Mouse (Mus musculus) right cerebral cortex, postnatal 14 days (tissue): ENCODE data around the gene Mri1.
A peak's percentile ranks its signal among the peaks of the same experiment; 100 is the strongest.

Source experiments
- DNase-seq: peaks from one replicate; pipeline ENCODE4 v3.0.0; 2022

Gene Mri1

DNA sequence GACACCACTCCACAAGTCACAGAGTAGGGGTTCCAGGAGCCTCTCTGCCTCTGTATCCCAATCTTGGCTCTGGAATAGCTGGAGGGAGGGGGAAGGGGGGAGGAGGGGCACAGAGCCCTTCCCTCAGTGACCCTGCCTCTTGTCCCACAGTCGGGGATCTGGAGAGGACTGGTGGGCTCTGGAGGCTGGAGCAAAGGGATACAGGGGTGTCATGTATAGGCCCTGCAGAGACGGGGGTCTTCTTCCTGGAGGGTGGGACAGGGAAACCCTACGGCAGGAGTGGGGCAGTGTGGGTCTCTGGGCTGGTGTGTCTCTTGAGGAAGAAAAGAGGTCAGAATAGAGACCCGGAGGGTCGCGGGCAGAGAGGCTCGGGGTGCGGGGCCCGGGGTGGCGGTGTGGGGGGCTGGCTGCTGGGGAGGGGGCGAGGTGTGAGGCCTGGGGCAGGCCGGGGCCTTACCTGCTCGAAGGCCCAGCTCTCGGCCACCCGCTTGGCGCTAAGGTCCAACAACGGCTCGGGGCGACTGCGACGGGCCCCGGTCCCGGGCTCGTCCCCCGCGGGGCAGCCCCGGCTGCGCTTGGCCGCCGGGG lies 20.6 kb downstream of the Mri1 start:
- no peak for DNase-seq

DNA sequence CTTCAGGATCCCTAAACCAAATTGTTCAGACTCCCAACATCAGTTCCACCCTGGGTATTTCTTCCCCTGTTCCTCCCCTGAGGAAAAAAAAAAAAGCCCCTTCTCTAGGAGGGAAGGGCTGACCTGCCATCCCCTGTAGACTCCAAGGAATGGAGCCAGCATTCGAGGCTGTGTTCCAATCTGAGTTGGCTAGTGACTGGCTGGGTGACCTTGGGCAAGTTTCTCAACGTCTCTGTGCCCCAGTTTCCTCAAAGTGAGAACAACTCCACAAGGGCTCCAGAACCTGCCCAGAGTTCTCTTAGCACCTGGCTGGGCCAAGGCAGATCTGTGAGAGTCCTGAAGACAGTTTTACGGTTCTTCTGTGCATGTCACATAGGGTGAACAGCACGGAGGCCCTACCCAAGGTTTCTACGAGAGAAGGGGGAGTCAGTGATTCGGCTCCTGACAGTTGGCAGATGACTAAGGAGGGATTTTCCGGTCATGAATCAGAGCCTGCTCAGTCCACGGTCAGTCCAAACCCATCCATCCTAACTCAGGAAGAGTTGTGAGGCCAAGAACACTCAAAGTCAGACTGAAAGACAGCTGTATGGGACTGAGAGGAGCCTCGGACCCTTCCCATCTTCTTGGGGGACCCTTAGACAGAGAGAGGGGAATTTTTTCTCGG lies 21.2 kb downstream of the Mri1 start:
- DNase-seq, result no peak

DNA sequence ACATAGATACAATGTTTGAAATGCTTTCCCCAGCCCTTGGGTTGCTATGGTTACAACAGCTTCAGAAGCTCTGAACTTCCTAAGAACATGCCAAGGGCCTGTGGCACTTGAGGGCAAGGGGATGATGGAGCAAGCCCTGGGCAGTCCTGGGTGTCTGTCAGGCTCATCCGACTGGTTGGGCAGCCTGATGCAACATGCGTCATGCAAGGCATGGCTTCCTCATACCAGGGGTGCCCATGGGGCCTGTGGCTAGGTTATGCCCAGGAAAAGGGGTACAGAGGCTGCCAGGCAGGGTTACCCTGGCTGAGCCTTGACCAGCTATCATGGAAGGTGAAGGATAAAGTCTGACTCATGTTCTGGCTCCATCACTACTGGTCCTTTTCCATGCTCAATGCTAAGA lies 24.1 kb downstream of the Mri1 start:
- DNase-seq, result no peak

DNA sequence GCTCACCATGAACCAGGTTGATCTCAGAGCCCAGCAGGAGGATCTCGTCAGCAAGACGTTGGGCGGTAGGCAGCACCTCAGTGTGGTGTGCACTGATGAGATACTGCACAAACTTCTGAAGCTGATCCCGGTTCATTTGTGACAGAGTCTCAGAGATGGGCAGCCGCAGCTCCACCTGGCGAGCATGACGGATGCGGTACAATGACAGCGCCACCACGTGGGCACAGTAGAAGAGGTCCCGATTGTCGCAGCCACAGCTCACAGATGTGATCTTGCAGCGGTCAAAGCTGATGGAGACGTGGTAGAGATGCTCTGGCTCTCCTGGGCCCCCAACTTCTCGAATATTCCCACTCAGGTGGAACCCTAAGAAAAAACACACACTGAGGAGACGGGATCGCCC lies 26.4 kb downstream of the Mri1 start:
- DNase-seq, result no peak

DNA sequence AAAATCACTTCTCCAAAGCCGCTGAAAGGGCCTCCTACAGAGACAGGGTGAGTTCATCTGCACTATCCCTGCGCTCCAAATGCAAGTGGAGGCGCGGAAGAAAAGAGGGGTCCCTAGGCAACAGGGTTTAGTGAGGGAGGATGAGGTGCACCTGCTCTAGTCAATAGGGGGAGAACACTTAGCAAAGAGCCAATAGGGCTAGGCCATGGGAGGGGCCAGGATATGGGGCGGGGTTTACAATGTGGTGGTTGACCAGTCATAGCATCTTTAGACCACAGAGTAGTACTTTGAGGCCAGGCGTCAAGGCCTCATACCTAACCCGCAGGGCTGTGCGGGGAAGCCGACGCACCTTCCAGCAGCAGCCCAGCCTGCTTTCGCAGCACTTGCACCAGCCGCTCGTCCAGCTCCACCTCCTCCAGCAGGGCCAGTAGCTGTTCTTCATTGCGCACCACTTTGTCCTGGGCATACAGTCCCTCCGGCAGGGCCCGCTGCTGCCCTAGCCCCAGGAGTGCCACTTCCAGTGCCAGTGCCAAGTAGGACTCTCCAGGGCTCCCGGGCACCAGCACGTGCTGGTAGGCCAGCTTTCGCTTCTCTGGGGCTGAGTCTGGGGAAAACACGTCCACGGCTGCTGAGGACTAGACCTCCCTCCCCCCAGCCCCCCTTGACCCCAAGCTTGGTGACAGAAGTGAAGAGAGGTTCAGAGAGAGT lies 33.6 kb downstream of the Mri1 start:
- no peak for DNase-seq

DNA sequence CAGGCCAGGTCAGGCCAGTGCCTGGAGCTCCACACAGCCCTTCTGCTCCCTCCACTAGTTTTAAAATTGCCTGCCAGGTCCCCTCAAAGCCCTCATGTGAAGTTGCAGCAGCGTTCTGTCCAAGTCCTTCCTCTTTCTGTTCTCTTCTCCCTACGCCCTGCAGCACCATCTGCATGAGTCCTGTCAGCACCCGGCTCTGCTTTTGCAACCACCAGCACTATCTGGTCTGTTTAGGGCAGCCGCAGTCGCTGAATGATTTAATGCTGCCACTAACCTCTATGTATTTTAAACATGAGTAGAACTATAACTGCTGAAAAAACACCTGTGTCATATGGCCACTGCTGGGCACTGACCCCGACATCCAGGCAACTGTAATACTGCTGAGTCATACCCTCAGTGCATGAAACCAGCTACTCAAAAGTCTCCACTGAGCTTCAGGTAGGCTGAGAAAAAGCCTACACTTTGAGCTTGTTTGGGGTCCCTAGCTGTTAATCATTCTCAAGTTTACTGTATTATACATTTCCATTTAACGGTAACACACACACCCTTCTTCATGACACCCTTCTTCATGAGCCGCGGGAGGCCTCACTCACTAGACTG lies 34.5 kb downstream of the Mri1 start:
- DNase-seq, result no peak

DNA sequence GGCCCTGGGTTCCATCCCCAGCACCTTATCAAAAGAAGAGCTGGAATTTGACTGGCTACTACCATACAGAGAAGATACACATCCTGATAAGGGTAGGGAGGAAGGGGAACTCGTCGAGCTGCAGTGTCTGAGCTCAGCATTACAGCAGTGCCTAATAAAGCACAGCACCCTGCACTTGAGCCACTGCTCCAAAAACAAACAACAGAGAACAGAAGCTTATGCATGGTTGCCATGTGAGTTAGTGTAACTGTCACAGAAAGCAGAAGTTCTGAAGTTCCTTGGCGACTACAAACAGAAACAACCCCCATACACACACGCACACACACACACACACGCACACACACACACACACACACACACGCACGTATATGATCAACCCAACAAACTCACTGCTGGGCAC lies 37.0 kb downstream of the Mri1 start:
- no peak for DNase-seq

DNA sequence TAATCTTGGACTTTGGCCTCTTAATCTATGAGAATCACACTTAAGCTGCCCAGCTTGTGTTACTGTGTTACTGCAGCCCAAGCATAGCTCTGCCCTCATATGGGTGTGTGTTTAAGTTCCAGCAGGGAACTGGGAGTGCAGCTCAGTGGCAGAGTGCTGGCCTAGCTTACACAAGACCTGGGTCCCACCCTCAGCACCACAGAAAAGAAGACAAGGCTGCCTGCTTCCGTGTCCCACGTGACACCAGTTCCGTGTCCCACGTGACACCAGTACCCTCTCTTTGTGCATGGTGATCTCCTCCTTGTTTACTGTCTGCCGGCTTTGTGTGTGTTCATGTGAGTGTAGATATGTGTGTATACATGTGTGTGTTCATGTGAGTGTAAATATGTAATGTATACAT lies 39.0 kb downstream of the Mri1 start:
- no peak for DNase-seq

DNA sequence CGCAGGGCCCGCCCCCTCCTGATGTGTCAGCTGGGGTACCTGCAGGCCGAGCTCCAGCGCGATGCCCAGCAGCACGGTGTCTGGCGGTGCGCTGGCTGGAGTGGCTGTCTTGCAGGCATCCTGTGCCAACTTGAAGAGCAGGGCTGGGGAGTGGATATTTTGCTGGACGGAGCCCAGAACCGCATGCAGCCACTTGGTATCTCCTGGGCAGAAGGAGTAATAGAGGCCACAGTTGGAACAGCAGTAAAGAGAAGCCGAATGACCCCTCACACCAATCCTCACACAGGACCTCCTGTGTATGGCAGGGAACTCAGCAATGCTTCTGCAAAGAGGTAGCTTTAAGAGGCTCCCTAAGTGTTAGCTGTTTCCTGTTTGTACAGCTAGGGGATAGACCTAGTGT lies 39.9 kb downstream of the Mri1 start:
- DNase-seq, result no peak

DNA sequence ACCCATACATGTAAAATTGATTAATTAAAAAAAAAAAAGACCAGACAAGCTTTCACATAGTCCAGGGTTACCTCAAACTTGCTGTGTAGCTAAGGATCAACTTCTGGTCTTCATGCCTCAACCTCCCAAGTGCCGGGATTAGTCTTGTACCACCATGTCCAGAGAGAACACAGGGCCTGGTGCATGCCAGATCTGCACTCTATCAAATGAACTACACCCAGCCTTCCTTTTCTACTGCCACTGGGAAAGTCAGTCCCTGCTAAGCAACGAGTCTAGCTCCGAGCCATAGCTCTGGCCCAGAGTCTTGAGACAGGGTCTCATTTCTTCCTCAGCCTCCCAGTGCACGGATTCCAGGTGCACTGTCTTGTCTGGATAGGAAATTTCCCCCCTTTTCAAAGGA lies 43.8 kb downstream of the Mri1 start:
- DNase-seq, result no peak

DNA sequence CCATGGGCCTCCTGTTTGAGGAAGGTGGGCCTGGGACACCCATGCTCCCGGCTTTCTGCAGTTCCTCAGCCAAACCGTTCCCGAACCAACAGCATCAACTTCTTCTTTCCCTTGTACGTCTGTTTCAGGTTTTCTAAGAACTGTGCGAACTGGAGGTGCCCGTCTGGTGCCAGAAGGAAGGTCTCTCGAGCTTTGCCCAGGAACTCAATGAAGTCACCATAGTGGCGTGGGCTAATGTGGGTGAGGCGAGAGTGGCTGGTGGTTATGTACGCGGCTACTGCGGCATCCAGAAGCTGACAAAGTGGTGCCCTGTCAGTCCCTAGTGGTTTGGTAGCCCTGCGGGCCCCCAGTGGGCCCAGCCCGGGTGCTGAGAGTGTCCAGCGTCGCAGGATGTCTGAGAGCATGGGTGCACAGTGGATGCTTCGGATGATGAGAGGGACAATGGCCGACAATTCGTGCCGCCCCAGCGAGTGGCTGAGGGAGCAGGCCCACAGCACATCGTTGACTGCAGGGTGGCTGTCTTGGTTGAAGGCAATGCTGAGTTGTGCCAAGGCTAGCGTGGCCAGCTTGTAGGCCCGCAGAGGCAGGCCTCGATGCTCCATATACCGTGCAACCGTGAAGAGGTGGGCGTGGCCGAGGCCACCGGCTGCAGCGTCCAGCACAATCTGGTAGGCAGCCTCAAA lies 45.1 kb downstream of the Mri1 start:
- no peak for DNase-seq

DNA sequence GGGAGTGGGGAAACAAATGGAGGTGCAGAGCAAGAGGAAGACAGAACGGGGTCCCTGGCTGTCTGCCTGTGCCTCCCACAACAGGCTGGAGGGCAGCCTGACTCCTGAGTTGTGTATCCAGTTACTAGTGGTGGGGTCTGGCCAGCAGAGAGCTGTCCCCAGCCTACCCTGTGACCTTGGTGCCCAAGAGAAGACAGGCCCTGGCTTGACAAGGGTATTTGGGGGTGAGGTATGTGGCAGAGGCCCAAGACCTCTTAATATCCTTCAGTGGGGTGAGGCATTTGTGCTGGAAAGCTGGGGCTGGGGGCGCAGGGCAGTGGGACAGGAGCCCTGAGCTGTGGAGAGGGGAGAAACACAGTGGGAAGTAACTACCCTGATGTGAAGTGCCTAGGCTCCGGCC lies 45.9 kb downstream of the Mri1 start:
- no peak for DNase-seq

DNA sequence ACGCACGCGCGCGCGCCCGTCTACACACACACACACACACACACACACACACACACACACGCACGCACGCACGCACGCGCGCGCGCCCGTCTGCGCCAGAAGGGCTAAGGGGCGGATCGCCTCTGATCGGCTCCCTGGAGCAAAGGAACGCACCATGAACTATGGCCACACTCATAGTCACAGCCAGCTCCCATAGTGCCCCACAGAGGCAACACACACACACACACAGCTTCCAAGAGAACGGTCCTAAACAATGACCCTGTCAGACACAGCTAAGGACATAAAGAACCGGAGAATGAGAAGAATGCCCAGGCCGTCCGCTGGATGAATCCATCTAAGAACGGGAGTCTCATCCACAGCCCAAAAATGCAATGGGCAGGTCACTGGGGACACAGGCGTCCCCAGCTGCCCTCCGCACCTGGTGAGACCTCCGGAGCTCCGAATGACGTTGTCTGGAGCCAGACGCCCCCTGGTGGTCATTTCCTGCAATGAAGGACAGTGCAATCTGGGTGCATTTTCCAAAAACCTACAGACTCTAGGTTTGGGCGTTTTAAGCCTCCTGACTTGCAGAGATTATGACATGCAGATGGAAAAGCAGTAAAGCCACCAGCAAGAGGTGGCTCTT lies 46.8 kb downstream of the Mri1 start:
- DNase-seq, result peak; percentile 85

DNA sequence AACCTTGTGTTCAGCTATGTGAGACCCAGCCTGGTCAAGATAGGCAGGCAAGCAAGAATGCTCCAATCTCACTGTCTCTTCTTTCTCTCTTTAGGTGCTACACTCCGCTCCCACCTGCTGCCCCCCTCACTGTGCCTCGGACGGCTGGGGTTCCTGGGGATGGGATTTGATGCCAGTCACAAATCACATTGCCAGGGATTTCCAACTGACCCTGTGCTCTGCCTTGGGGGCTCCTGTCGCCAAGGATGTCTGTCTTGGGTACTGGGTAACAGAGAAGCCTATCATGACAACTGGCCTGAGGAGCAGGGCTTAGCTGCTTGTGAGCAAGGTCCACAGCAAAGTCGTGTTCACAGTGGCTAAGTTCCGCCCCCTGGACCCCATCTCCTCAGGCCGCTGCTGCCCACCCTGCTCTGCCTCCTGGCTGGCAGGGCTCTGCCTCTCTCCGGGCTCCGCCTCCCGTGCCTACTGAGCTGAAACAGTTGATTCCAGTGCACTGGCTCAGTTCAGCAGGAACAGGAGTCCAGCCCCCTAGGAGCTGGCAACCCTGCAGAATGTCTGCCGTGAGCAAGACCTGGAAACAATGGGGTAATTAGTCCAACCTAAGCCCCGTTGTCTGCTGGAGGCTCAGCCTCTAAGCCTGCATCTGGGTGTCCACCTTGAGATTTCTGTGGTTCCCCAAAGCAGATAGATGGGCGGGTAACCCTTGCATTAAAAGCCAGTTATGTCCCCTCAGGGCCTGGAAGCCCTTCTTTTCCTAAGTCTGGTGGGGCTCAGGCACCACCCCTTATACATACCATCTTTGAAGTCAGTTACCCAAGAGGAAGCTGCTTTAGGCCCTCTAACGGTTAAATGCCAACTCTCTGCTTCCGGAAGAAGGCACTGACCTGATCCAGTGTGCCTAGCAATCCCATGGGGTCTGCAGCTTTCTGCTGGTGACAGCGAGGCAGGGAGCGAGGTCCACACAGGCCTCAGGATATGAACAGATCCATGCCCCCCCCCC lies 48.4 kb downstream of the Mri1 start:
- DNase-seq, result no peak

DNA sequence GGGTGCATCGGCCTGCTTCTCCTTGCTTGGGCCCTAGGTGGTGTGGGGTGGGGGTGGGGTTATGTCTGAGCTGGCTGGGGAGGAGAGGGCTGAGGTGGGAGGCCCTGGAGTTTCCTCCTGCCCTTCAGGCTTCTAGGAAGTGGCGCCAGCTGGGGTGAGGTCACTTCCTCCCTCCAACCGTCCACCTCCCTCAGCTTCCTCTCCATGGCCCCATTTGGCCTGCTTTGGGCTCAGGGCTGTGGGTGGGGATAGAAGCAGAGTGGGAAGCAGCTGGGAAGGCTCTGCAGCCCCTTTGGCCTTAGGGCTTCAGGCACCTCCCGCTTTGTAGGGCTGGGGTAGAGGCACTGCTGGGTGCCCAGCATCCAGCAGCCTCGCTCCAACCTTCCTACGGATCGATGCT lies 49.3 kb downstream of the Mri1 start:
- no peak for DNase-seq

DNA sequence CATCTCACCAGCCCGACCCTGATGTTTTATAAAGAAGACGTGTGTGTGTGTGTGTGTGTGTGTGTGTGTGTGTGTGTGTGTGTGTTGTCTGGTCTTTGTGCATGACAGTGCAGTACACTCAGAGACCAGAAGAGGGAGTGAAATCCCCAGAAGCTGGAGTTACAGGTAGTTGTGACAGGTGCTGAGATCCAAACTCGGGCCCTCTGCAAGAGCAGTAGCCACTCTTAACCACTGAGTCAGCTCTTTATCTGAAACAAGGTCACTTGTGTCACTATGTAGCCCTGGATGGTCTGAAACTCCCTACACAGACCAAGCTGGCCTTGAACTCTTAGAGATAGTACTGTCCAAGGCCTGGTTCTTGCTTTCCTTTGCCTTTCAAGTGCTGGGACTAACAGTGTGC lies 50.5 kb downstream of the Mri1 start:
- DNase-seq, result no peak

DNA sequence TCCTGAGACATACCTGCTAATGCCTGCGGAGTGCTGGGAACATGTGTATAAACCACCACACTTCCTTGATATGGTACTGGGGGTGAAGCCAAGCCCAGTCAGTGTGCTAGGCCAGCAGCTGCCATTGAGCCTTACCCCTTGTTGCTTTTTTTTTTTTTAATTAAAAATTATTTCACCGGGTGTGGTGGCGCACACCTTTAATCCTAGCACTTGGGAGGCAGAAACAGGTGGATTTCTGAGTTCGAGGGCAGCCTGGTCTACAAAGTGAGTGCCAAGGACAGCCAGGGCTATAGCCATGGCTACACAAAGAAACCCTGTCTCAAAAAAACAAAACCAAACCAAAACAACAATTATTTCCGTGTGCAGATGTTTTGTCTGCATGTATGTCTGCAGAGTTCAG lies 52.1 kb downstream of the Mri1 start:
- DNase-seq, result no peak

DNA sequence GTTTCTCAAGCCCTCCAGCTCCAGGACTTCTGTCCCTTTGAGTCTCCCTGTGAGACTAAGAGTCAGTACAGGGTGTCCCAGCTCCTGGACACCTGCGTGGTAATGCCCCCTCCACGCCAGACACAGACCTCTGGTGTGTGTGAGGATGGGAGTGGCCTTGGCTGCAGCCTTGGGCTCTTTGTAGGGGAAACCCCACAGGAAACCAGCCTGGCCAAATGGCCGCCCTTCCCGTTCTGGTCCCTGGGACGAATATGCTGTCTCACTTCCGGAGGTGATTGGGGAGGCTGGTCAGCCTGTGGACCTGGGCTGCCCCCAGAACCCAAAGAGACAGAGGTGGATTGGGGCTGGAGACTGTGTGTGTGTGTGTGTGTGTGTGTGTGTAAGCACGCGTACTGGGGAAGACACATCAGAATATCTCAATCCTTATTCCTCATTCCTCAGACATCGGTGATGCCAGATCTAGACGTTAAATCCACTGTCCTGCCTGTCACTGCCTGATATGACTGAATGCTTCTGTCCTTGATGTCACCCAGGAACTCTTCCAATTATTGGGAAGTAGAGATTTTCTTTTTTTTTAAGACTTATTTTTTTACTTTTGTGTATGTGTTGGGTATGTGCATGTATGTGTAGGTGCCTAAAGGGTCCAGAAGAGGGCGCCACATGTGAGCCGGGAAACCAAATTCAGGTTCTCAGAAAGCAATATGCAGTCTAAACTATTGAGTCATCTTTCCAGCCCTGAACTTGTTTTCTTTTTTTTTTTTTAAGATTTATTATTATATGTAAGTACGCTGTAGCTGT lies 53.0 kb downstream of the Mri1 start:
- DNase-seq, result no peak

DNA sequence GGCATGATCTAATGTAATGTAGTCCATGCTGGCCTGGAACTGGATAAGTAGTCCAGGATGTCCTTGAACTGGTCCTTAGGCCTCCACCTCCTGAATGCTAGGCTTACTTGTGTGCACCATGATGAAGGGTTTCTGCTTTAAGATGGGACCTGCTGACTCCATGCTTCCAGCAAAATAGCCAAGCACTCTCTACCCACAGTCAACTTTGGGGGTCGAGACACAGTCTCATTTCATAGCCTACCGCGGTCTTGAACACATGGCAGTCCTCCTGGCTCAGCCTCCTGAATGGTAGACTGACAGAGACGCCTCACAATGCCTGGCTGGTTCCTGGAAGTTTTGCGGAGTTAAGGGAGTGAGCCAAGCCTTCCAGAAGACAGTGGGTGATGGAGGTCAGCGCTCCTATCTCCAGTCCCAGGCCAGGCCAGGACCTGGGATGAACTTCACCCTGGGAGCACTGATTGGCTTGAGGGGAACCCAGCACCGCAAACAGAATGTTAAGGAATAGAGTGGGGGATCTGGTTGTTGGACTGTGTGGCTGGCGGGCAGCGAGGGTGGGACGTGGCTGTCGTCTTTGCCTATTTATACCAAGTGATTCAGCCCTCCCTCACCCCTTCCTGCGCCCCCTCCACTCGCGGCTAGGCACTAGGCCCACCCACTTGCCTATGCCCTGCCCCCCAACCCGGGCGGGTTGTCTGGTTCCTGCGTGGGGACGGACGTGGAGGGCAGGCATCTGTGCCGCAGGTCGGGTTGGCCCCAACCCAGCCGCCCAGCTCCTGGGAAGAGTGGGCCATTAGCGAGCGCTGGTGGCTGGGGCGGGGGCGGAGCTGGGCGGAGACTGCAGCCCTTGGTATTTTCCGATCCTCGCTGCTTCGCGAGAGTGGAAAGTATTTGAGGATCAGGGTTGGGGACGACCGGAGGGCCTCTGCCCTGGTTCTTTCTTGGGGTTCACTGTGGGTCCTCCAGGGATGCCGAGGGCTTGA lies 53.9 kb downstream of the Mri1 start:
- peak; percentile 73 for DNase-seq

DNA sequence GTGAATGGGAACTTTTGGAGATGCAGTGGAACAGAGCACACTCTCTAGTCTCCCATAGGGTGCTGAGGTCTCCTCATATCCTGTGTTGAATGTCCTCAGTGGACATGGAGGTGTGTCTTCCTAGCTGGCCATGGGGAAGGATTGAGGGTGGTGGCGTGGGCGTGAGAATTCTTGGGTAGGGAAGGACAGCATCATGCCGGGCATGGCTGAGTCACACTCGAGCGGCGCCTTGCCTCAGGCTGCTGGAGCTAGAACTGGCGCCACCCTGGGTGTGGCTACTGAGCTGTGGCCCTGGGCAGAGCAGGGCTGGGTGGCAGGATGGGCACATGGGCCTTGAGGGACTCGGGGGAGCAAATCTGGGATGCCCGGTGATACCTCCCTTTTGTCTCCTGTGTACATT lies 54.7 kb downstream of the Mri1 start:
- no peak for DNase-seq
